Mouse (Mus musculus): ENCODE measurements at regions not wholly inside any gene's neighbourhood (a gene's known extent, or its start where the extent isn't known, plus 50 kb on each side); places are given as distances from the start of the nearest gene placed in this dataset.

DNA sequence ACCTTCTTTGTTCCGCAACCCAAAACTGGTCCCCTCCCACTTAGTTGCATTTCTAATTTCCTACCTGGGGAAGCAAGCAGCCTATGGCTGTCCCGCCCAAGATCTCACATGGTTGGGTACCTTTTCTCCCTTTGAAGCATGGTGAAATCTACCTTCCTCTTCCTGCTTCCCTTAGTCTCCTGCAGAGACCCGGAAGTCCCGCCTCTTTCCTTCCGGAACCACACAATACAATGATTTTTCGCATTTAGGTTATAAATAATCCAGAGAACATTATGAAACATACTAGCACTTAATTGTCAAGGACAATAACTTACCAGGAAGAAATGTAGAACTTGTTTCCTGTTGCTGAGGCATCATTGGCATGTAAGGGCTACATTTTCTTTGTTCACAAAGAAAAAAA is 58.8 kb downstream of the 1700009N14Rik start:
- DNase-seq (ENCODE audit: low spot score in 2 of 2) = no peak

GRCm38 (mm10) chr4:39527492-39527891 is 77.4 kb downstream of the 1700009N14Rik start:
- DNase-seq (ENCODE audit: low spot score in 2 of 2) = no peak

- DNase-seq (ENCODE audit: low spot score in 2 of 2) = no peak
These were observed 78.6 kb downstream of the 1700009N14Rik start for GRCm38 (mm10) chr4:39528661-39529060.

DNA sequence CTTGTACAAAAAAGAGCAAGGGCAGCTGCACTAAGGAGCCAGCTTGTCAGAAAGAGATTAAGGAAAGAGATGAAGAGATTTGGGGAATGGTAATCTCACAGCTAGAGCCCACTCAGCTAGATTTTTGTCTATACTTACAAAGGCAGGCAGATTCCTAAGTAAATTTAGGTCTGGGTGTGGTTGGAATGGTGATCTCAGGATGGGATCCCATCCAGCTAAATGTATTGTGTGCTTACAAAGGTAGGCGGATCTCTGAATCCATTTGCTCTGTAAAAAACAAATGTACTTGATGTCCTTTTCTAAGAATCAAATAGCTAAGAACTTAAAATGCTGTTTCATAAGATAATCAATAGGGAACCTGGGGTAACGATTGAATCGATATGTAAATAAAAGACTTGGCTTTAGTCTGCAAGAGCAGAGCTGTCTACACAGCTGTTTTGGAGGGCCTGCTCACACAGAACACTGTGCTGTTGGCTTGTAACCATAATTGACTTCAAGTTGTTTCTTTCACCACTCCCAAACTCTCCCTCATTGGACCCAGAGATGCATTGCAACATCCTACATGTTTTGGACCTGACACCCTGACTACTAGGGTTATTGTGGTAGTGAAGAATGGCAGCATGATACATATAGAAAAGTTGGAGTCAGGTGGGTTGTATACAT is 106.1 kb downstream of the 1700009N14Rik start:
- DNase-seq (ENCODE audit: low spot score in 2 of 2) = no peak

GRCm38 (mm10) chr4:39597426-39597825 is 147.3 kb downstream of the 1700009N14Rik start:
- DNase-seq (ENCODE audit: low spot score in 2 of 2) = no peak

DNA sequence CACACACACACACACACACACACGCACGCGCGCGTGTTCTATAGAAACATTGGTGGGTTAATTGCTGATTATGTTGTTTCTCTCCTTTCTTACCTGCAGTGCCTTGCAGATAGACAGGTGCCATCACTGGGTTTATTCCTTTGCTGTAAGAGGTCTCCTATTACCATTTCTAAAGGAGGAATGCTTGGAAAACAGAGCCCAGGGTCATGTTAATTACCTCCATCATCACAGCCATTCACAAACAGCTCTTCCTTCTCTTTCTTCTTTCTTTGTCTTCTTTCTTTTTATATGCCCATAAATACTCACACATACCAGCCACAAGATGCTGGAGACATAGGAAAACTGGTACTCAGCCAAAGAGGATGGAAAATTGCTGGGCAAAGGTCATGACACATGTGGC is 155.0 kb downstream of the 1700009N14Rik start:
- no peak for DNase-seq (ENCODE audit: low spot score in 2 of 2)

GRCm38 (mm10) chr4:39644136-39644535 is 194.0 kb downstream of the 1700009N14Rik start:
- no peak for DNase-seq (ENCODE audit: low spot score in 2 of 2)

- DNase-seq (ENCODE audit: low spot score in 2 of 2) = no peak
These were observed 194.8 kb downstream of the 1700009N14Rik start for GRCm38 (mm10) chr4:39644849-39645248.

DNA sequence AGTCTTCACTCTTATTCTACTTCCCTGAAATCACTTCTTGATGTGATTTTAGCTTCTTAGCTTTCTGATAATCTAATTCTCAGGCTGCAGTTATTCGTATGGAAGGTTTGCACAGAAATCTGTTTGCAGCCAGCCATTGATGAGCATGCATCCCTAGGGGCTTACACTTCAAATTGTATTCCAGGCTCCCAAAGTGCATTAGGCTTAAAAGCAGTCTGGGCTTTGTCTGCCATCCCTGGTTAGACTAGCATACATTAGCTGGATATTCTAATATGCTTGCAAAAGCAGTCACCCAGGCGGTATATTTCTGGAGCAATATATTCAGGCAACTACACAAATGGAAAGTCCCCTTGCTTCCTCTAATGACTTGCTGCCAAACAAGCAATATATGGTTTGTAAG is 210.4 kb downstream of the 1700009N14Rik start:
- no peak for DNase-seq (ENCODE audit: low spot score in 2 of 2)

GRCm38 (mm10) chr4:39672609-39673008 is 222.5 kb downstream of the 1700009N14Rik start:
- DNase-seq (ENCODE audit: low spot score in 2 of 2) = no peak

- no peak for DNase-seq (ENCODE audit: low spot score in 2 of 2)
These were observed 245.1 kb downstream of the 1700009N14Rik start for GRCm38 (mm10) chr4:39695236-39695635.

DNA sequence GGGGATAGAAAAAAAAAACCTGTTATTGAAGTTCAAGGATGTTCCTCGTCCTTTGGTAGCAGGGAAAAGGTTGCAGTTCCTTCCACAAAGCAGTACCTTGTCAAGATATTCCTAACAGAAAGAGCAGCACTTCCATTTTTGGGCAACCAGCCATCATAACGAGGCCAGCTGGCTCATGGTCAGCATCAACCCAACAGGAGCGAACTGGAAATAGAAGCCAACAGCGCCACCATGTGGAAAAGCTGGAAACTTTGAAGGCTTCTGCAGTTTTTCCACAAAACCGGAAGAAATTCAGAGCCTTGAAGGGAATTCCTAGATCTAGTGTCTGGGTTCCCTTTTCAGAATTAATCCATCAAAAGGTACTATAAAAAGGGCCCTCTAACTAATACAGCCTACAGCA is 247.5 kb downstream of the 1700009N14Rik start:
- peak; percentile 38 to 64 for DNase-seq (ENCODE audit: low spot score in 2 of 2)

DNA sequence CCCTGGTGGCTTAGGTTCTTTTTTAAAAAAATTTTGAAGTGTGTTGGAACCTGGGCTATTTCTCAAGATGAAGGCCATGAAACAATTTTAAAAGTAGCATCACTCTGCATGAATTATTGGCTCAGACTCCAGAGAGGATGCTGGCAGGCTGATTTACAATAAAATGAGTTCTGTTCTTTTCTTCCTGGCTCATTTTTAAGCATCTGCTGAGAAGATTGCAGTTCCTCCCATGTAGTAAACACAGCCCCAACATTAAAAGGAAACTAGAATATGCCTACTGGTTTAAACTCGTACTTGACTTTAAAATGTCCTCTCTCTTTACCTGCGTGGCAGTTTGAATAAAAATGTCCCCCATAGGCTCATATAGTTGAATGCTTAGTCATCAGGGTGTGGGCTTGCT is 249.3 kb downstream of the 1700009N14Rik start:
- DNase-seq (ENCODE audit: low spot score in 2 of 2) = no peak

DNA sequence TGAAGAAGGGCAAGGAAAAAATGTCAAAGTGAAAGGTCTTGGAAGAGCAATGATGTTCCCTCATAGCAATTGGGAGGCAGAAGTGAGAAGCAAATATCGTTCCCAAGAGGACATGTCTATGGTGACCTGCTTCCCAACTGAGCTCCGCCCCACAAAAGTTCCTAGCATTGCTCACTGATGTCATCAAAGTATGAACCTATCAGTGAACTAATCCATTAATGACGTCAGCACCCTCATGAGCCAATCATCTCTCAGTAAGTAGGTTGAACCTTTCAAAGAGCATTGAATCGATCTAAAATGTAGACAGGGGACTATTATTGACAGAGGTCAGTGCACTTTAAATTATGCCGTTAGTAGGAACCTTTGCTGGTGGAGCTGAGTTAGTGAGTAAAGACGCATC is 267.4 kb downstream of the 1700009N14Rik start:
- DNase-seq (ENCODE audit: low spot score in 2 of 2) = no peak

GRCm38 (mm10) chr4:39718691-39719090 is 268.6 kb downstream of the 1700009N14Rik start:
- no peak for DNase-seq (ENCODE audit: low spot score in 2 of 2)

DNA sequence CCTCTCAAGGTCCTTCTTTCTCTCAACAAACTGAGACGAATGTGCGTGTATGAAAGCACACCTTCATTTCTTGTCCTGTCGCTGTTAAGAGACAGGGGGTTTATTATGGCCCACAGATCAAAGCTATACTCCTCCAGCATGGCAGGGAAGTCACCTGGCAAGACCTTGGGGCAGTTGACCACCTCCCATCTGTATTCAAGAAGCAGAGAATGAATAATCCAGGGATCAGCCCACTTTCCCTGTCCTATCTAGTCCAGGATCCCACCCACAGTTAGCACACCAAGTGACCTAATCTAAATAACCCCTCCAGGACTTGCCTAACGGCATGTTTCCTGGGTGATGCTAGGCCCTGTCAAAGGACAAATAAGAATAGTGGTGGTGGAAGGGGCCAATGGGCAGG is 269.9 kb downstream of the 1700009N14Rik start:
- DNase-seq (ENCODE audit: low spot score in 2 of 2) = no peak

- DNase-seq (ENCODE audit: low spot score in 2 of 2) = no peak
These were observed 271.4 kb downstream of the 1700009N14Rik start for GRCm38 (mm10) chr4:39721524-39721923.

GRCm38 (mm10) chr4:39765586-39765985 is 315.5 kb downstream of the 1700009N14Rik start:
- no peak for DNase-seq (ENCODE audit: low spot score in 2 of 2)

- DNase-seq (ENCODE audit: low spot score in 2 of 2) = no peak
These were observed 341.0 kb downstream of the 1700009N14Rik start for GRCm38 (mm10) chr4:39791096-39791495.

DNA sequence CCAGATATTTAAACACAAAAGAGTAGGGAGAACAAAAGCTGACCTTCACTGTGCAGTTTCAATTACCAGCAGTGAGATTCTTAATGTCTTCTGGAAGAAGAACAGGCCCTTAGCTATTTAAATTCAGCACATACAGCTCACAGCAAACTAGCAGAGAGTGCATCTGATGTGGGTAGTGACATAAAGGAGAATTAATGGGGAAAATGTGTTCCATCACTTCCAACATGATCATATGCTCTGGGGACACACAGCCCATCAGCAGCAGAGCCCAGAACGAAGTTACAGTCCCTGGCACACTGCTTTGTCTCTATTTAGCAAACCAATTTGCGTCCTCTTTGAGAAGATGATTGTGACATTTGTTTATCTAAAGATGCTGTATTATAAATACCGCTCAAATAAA is 332.9 kb upstream of the Aco1 start:
- DNase-seq (ENCODE audit: low spot score in 2 of 2) = no peak

- no peak for DNase-seq (ENCODE audit: low spot score in 2 of 2)
These were observed 330.1 kb upstream of the Aco1 start for GRCm38 (mm10) chr4:39812766-39813165.

- no peak for DNase-seq (ENCODE audit: low spot score in 2 of 2)
These were observed 327.3 kb upstream of the Aco1 start for GRCm38 (mm10) chr4:39815620-39816019.

GRCm38 (mm10) chr4:39817675-39818074 is 325.2 kb upstream of the Aco1 start:
- DNase-seq (ENCODE audit: low spot score in 2 of 2) = no peak

- DNase-seq (ENCODE audit: low spot score in 2 of 2) = no peak
These were observed 309.2 kb upstream of the Aco1 start for GRCm38 (mm10) chr4:39833634-39834033.

All from adrenal gland, postnatal 4 days (tissue).